Mouse (Mus musculus) gonadal fat pad, adult 2 months (tissue): ENCODE results near the gene Mapk10. TPM values are rescaled to one million over a fixed set of nuclear protein-coding genes. Genes with fewer than 3 reads are reported as not detected.
"Not testable (repeated sequence)": the region's sequence is repeated elsewhere in the genome, so short reads cannot be mapped to it uniquely, and the experiment has no call there.

Source experiments
- DNase-seq: peaks from one replicate; pipeline ENCODE4 v3.0.0-alpha.2; 2012; ENCODE audit warnings: low read depth
- polyA plus RNA-seq: library from polyadenylated mRNA; depleted of rRNA; stranded (reverse); fragments of >200 nt; gene quantifications from 2 replicates; pipeline ENCODE4 v1.2.3, GENCODE M21; 2012

Mapk10 gene
- polyA plus RNA-seq, 1 experiment = 0.99 TPM

DNA sequence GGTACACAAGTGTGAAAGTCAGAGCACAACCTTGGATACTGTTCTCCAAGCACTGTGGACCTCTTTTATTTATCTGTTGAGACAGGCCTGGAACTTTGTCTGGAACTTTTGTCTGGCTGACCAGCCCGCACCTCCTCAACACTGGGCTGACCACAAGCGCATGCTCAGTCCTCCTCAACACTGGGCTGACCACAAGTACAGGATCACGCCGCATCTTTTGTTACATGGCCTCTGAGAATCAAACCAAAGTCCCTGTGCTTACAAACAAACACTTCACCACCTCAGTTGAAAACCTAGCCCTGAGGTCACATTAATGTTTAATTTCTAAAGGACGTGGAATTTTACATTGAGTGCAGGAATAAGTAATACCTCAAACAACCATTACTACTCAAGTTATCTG is 246.7 kb downstream of the Mapk10 start:
- DNase-seq = no peak

GRCm38 (mm10) chr5:102953414-102953813 is 257.7 kb downstream of the Mapk10 start:
- no peak for DNase-seq

DNA sequence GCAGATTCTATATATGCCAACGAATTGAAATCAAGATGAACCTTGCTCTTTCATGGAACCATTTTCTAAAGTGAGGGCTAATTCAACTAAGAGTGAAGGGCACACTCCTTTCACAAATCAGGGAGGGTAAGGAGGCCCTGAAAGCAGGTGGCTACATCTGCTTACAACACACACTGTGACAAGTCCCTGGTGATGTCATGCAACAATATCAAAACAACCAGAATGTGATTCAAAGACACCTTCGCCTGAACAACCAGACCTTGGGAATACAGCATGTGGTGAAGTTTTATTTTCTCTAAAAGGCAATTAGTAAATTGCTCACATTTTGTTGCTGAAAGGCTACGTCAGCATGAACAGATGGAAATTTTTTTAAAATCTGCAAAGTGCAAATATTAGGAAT is 258.2 kb downstream of the Mapk10 start:
- no peak for DNase-seq

DNA sequence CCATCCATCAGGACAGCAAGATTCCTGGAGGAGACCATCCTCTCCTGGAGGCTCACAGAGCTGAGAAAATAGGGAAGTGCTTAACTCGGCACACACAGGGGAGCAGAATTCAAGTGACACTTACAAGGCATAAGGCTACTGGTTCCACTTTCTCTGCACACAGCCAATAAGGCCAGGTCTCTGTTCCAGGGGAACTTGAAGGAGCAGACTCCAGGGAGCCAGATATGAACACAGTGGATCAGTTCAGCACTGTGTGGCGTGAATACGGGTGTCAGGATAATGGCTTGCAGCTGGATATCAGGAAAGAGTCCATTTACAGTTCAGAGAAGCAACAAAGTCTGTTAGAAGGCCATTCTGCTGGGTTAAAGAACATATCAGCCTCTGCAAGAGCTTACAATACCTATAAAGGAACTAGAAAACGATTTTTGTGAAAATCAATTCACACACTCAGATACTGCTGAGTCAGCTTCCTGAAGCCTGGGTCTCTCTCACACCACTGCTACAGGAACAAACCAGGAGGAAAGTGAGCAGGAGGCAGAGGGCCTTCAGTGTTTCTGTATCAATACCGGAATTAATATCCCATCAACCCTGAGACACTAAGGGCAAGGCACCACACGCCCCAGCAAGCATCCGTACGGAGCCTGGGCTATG is 263.9 kb downstream of the Mapk10 start:
- DNase-seq = no peak

GRCm38 (mm10) chr5:102946625-102947024 is 264.5 kb downstream of the Mapk10 start:
- no peak for DNase-seq

- not testable (repeated sequence) for DNase-seq
Measured at GRCm38 (mm10) chr5:102943864-102944630, 267.1 kb downstream of the Mapk10 start.

GRCm38 (mm10) chr5:102930161-102930560 is 281.0 kb downstream of the Mapk10 start:
- DNase-seq = no peak

DNA sequence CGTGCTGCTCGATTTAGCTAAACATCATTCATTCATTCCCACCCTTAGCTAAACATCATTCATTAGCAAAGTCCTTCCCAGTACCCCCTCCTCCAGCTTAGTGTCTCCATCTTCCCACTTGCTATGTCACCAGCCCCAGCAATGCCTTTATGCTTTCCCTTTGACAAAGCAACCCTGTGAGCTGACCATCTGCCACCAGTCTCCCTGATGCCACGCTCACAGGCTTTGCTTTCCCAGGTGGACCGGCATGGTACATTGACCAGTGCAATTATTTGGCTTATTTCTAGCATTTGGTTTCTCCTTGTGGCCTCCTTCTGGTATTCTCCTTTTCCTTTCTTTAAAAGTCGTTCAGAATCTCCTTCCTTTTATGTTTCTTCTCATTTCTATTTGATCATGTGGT is 284.3 kb downstream of the Mapk10 start:
- DNase-seq = no peak

DNA sequence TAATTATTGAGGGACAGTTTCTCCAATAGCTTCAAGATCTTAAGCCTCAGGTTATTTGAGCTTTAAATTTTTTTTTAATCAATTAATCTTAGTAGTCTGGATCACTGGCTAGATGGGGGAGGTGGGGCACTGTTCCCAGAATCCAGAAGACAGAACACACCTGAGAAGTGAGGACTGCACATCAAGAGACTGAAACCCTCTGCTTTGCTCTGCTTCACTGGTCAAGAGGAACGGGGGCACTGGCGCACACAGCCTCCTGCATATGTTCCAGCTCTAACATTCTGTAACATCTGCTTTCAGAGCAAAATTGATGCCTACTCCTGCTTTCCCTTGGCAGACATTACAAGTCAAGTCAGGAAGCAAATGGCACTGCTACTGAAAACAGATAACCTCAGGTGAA is 290.9 kb downstream of the Mapk10 start:
- DNase-seq = no peak

- no peak for DNase-seq
Measured at GRCm38 (mm10) chr5:102905441-102906211, 305.5 kb downstream of the Mapk10 start.

DNA sequence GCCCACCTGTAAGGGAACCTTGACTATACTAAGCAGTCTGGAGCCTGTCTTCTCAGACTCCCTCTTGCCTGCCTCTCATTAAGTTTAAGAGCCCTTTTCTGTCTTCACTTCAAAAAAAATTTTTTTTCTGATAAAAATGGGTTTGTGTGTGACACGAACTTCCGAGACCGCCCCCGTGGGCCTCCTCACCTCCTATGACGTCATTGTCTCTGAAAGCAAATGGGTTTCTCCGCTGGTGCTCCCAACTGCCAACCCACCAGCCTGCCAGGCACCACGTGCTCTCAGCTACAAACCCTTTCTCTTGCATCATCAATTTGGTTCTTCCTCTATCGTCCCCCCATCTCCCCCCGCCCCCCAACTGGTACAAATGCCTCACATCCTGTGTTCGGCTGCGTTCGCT is 307.1 kb downstream of the Mapk10 start:
- DNase-seq = no peak

- DNase-seq = no peak
Measured at GRCm38 (mm10) chr5:102903487-102903886, 307.6 kb downstream of the Mapk10 start.

DNA sequence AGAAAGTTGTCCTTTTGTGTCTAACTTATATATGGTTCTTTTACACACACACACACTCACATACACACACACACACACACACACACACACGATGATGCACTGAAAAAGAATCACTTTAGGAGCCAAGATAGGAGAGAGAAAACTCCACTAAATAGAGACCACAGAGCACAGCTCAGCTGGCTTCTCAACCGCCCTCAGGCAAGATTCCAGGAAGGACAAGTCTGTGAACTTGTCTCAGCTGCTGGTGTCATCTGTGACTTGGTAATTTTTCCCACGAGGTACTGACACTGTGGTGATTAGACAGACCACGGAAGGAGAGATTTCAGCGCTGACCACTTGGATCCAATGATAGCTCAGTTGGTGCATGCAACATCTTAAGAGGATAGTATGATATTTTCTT is 310.0 kb downstream of the Mapk10 start:
- no peak for DNase-seq

DNA sequence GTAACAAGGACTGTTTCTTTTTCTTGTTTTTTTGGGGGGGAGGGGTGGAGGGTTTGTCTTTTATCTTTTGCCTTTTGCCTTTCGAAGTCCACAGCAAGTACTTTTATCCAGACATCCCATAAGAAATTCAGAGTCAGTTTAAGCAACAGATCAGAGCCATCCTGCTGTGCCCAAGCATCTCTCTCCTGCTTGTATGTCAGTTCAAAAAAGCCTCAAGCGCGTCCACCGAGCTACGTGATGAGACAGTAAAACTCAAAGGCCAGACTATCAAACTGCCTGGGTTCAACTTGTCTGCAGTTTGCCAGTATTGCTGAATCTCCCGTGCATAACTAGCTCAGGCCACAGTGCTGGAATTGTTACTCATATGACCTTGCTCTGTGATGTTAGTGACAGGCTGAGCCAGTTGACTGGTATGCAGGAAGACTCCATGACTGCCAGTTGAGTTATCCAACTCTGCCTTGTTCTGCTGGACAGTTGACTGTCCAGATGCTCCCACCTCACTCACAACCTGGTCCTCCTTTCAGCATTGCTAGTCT is 311.4 kb downstream of the Mapk10 start:
- no peak for DNase-seq

DNA sequence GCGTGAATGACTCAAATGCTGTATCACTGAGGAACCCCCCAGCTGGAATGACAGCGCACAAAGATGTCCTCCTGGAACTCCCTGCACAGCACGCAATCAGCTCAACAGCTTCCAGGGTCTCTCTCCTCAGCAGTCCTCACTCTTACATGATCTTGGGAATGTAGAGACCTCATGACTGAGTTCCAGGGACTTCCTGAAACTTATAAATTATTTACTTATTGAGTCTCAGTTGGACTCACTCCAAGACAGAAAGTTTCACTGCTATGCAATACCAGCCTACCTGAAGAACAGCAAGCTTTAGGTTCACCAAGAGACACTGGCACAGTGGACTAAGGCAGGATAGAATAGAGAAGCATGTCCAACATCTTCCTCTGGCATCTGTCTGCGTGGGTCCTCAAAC is 312.8 kb downstream of the Mapk10 start:
- no peak for DNase-seq

DNA sequence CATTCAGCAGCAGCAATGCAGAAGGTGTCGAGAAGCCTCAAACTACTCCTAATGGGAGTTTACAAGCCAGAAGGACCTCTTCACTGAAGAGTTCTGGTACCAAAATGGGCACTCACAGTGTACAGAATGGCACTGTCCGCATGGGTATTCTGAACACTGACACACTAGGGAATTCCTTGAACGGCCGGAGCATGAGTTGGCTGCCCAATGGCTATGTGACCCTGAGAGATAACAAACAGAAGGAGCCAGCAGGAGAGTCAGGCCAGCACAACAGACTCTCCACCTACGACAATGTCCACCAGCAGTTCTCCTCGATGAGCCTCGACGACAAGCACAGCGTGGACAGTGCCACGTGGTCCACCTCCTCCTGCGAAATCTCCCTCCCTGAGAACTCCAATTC is 318.9 kb downstream of the Mapk10 start:
- DNase-seq = no peak

GRCm38 (mm10) chr5:102889163-102889488 is 322.0 kb downstream of the Mapk10 start:
- DNase-seq = no peak

- DNase-seq = no peak
Measured at GRCm38 (mm10) chr5:102888482-102889162, 322.5 kb downstream of the Mapk10 start.

- DNase-seq = no peak
Measured at GRCm38 (mm10) chr5:102875628-102876027, 335.5 kb downstream of the Mapk10 start.

DNA sequence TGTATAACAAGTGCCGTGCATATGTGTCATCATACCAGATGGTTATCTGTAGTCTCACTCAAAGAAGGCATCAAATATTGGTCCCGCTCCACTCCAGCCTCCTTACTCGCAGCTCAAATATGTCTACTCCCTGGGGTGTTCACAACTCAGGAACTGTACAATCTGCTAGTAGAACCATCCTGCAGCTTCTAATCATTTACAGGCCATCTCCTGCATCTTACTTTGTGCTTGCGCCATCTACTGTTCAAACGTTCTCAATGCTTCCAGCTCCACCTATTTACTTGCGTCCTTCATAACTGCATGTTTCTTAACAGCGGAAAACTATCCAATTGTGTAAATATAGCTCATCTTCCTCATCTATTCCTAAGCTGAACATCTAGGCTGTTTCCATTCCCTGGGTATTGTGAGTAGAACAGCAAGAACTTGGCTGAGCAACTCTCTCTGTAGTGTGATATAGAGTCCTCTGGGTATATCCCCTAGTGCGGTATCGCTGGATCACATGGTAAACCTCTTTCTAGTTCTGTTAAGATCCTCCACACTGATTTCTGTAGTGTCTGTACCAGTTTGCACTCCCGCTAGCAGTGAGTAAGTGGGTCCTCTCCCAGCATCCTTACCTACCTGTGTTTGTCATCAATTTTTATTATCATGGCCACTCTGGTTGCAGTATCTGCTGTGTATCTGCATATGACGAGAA is 336.4 kb downstream of the Mapk10 start:
- no peak for DNase-seq

GRCm38 (mm10) chr5:102872996-102873395 is 338.1 kb downstream of the Mapk10 start:
- DNase-seq = not testable (repeated sequence)
